Mouse (Mus musculus): ENCODE measurements at regions not wholly inside any gene's neighbourhood (a gene's known extent, or its start where the extent isn't known, plus 50 kb on each side); places are given as distances from the start of the nearest gene placed in this dataset.

- no peak for DNase-seq
Observed at GRCm38 (mm10) chr10:7267903-7268302, 55.9 kb upstream of the Cnksr3 start.

DNA sequence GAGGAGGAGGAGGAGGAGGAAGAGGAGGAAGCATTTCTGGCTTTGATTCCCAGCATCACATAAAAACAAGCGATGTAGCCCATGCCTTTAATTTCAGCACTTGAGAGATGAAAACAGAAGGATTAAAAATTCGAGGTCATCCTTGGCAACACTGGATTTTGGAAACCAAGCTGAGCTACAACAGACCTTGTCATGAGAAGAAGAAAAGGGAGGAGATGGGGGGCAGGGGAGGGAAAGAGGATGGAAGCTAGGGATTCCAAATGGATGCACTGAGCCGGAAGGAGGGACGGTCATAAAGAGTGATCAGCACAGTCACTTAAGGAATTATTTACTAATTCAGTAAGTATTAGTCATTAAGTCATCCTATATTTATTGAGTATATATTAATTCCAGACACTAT lies 55.1 kb upstream of the Cnksr3 start:
- no peak for DNase-seq

- no peak for DNase-seq
Observed at GRCm38 (mm10) chr10:7265412-7265811, 53.4 kb upstream of the Cnksr3 start.

DNA sequence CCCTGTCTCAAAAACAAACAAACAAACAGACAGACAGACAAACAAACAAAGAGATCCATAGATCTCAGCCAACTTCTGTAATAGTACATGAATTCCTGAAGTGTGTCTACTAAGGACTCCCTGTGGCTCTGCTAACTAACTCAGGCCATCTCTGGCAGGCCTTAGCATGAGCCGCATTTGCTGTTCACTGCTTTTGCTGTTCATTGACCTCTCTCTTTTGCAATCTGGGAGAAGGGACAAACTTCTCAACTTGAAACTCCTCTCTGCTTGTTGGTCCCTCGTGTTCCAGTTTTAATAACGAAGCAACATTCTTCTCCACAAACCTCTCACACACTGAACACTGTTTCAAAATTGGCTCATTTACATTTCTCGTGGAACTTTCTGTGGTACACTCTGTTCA lies 52.7 kb upstream of the Cnksr3 start:
- DNase-seq = no peak
